Mouse (Mus musculus) neural tube, embryonic 12.5 days (tissue): Measurements from ENCODE around the gene Myl6b. TPM values are rescaled to one million over a fixed set of nuclear protein-coding genes. Genes with fewer than 3 reads are reported as not detected.
"Not testable (repeated sequence)": the region's sequence is repeated elsewhere in the genome, so short reads cannot be mapped to it uniquely, and the experiment has no call there.

Experiments used
- ATAC-seq: fragments of 200-750 bp; cut with Nextera tagmentation; 2 replicates; pipeline ENCODE4 v1.8.0; 2017; ENCODE audit warnings: low read depth, mild to moderate bottlenecking, moderate TSS enrichment, moderate library complexity; ENCODE audit not compliant: low FRiP score
- H3K27ac ChIP-seq: fragments of 300-500 bp; sonication (generic); 2 replicates; pipeline ENCODE4 v1.5.1; 2016
- H3K27me3 ChIP-seq: fragments of 300-500 bp; sonication (generic); replicated peaks from 2 replicates; pipeline ENCODE4 v1.6.1; 2016; ENCODE audit warnings: mild to moderate bottlenecking
- H3K36me3 ChIP-seq: fragments of 300-500 bp; sonication (generic); 2 replicates; pipeline ENCODE4 v1.6.1; 2016; ENCODE audit warnings: mild to moderate bottlenecking
- H3K4me1 ChIP-seq: fragments of 300-500 bp; sonication (generic); 2 replicates; pipeline ENCODE4 v1.6.1; 2016
- H3K4me2 ChIP-seq: fragments of 300-500 bp; sonication (generic); replicated peaks from 2 replicates; pipeline ENCODE4 v1.6.1; 2016; ENCODE audit warnings: mild to moderate bottlenecking
- H3K4me3 ChIP-seq: fragments of 300-500 bp; sonication (generic); 2 replicates; pipeline ENCODE4 v1.5.1; 2016
- H3K9ac ChIP-seq: fragments of 300-500 bp; sonication (generic); 2 replicates; pipeline ENCODE4 v1.6.1; 2016; ENCODE audit warnings: mild to moderate bottlenecking
- H3K9me3 ChIP-seq: fragments of 300-500 bp; sonication (generic); 2 replicates; pipeline ENCODE4 v1.6.1; 2016; ENCODE audit warnings: mild to moderate bottlenecking
- WGBS: fragments of 180-500 bp; shearing (Covaris S2); methylation state at CpG from one replicate; pipeline ENCODE4 v1.1.7; 2016; 5-methylcytosine and 5-hydroxymethylcytosine counted together
- polyA plus RNA-seq: library from polyadenylated mRNA; unstranded; fragments of >200 nt; fragmentation: Nextera tagmentation; extraction: Ambion mirVana; gene quantifications from 2 replicates; pipeline ENCODE4 v1.2.1, GENCODE M21; 2016

The Myl6b gene
- polyA plus RNA-seq, 1 experiment from 2014 or later: 3.1 TPM

- Histone ChIP-seq H3K9ac (no peak overlapping the region), H3K4me3 (no peak overlapping the region), H3K36me3 (peaks cover 53% of the 10 kb centered on the region), H3K27me3 (peaks cover 10% of the 10 kb centered on the region), H3K4me1 (no peaks in the 10 kb centered on the region), H3K27ac (no peak overlapping the region), H3K4me2 (no peak overlapping the region), H3K9me3 (no peaks in the 10 kb centered on the region)
- 87% methylated on average over 12 of the region's 12 CpGs for WGBS
- ATAC-seq: no peak
These were observed 13.3 kb upstream of the Myl6b start for GRCm38 (mm10) chr10:128511761-128512160.

GRCm38 (mm10) chr10:128511189-128511588 lies 12.7 kb upstream of the Myl6b start:
- Histone ChIP-seq H3K9me3 (no peaks in the 10 kb centered on the region), H3K4me2 (no peak overlapping the region), H3K4me1 (no peaks in the 10 kb centered on the region), H3K36me3 (peaks cover 50% of the 10 kb centered on the region), H3K9ac (no peak overlapping the region), H3K27me3 (peaks cover 5% of the 10 kb centered on the region), H3K4me3 (no peak overlapping the region), H3K27ac (no peak overlapping the region)
- no peak for ATAC-seq
- WGBS: 94% methylated on average over 9 of the region's 9 CpGs

- Histone ChIP-seq H3K27me3 (no peaks in the 10 kb centered on the region), H3K36me3 (peaks cover 41% of the 10 kb centered on the region), H3K4me1 (no peaks in the 10 kb centered on the region), H3K4me3 (no peak overlapping the region), H3K4me2 (no peak overlapping the region), H3K9ac (no peak overlapping the region), H3K27ac (no peak overlapping the region), H3K9me3 (no peaks in the 10 kb centered on the region)
- 90% methylated on average over 11 of the region's 11 CpGs for WGBS
- ATAC-seq: no peak
These were observed 11.8 kb upstream of the Myl6b start for GRCm38 (mm10) chr10:128510301-128510700.

- no peak for ATAC-seq
- H3K9me3 ChIP-seq: no peaks in the 10 kb centered on the region
- H3K4me1 ChIP-seq: no peaks in the 10 kb centered on the region
- WGBS: 79% methylated on average over 4 of the region's 4 CpGs
- no peak overlapping the region for H3K27ac ChIP-seq
- no peak overlapping the region for H3K4me2 ChIP-seq
- no peaks in the 10 kb centered on the region for H3K27me3 ChIP-seq
- peaks cover 37% of the 10 kb centered on the region for H3K36me3 ChIP-seq
- H3K9ac ChIP-seq: no peak overlapping the region
- H3K4me3 ChIP-seq: no peak overlapping the region
These were observed 11.3 kb upstream of the Myl6b start for GRCm38 (mm10) chr10:128509831-128510230.

- no peaks in the 10 kb centered on the region for H3K4me1 ChIP-seq
- no peak overlapping the region for H3K4me2 ChIP-seq
- no peaks in the 10 kb centered on the region for H3K27me3 ChIP-seq
- peaks cover 35% of the 10 kb centered on the region for H3K36me3 ChIP-seq
- no peaks in the 10 kb centered on the region for H3K9me3 ChIP-seq
- H3K9ac ChIP-seq: no peak overlapping the region
- H3K4me3 ChIP-seq: no peak overlapping the region
- ATAC-seq: no peak
- H3K27ac ChIP-seq: no peak overlapping the region
- 89% methylated on average over 9 of the region's 9 CpGs for WGBS
These were observed 10.7 kb upstream of the Myl6b start for GRCm38 (mm10) chr10:128509203-128509602.

GRCm38 (mm10) chr10:128508260-128508659 lies 9.8 kb upstream of the Myl6b start:
- Histone ChIP-seq H3K27ac (no peak overlapping the region), H3K4me3 (no peak overlapping the region), H3K4me2 (no peak overlapping the region), H3K27me3 (no peaks in the 10 kb centered on the region), H3K36me3 (peaks cover 33% of the 10 kb centered on the region), H3K9me3 (no peaks in the 10 kb centered on the region), H3K4me1 (no peaks in the 10 kb centered on the region), H3K9ac (no peak overlapping the region)
- WGBS: 80% methylated on average over 9 of the region's 9 CpGs
- no peak for ATAC-seq

- Histone ChIP-seq H3K4me2 (no peak overlapping the region), H3K9me3 (no peaks in the 10 kb centered on the region), H3K27me3 (no peaks in the 10 kb centered on the region), H3K9ac (no peak overlapping the region), H3K27ac (no peak overlapping the region), H3K4me1 (no peaks in the 10 kb centered on the region), H3K4me3 (no peak overlapping the region), H3K36me3 (peaks cover 14% of the 10 kb centered on the region)
- no peak for ATAC-seq
- WGBS: 95% methylated on average over 14 of the region's 14 CpGs
These were observed 7.5 kb upstream of the Myl6b start for GRCm38 (mm10) chr10:128505974-128506373.

- H3K36me3 ChIP-seq, H3K27ac ChIP-seq, H3K4me1 ChIP-seq, H3K9me3 ChIP-seq, ATAC-seq, H3K4me3 ChIP-seq, H3K9ac ChIP-seq, H3K27me3 ChIP-seq, H3K4me2 ChIP-seq: not testable (repeated sequence)
- 90% methylated on average over 5 of the region's 5 CpGs for WGBS
These were observed 6.8 kb upstream of the Myl6b start for GRCm38 (mm10) chr10:128505371-128505667.

- Histone ChIP-seq H3K4me1 (no peaks in the 10 kb centered on the region), H3K9me3 (no peaks in the 10 kb centered on the region), H3K9ac (no peak overlapping the region)
These were observed 6.3 kb upstream of the Myl6b start for GRCm38 (mm10) chr10:128504641-128505370.

GRCm38 (mm10) chr10:128504012-128504411 lies 5.5 kb upstream of the Myl6b start:
- Histone ChIP-seq H3K9me3 (no peaks in the 10 kb centered on the region), H3K4me3 (no peak overlapping the region), H3K9ac (no peak overlapping the region), H3K4me1 (peaks cover 6% of the 10 kb centered on the region), H3K27ac (no peak overlapping the region), H3K27me3 (no peaks in the 10 kb centered on the region), H3K36me3 (no peaks in the 10 kb centered on the region; the same call in 1 of the 2 replicates), H3K4me2 (no peak overlapping the region)
- WGBS: 92% methylated on average over 3 of the region's 3 CpGs
- no peak for ATAC-seq

More at GRCm38 (mm10) chr10:128504641-128505370, 6.3 kb upstream of the Myl6b start:
- H3K36me3 ChIP-seq: peaks cover 4% of the 10 kb centered on the region
- WGBS: 86% methylated on average over 9 of the region's 9 CpGs
- ATAC-seq: no peak
- no peak overlapping the region for H3K4me3 ChIP-seq
- H3K4me2 ChIP-seq: 0 out of 2 replicates have a peak overlapping the region, but pooled peaks have one; percentile 16
- H3K27me3 ChIP-seq: no peaks in the 10 kb centered on the region
- no peak overlapping the region for H3K27ac ChIP-seq

- ATAC-seq: no peak
- WGBS: 75% methylated on average over 8 of the region's 8 CpGs
- no peaks in the 10 kb centered on the region for H3K27me3 ChIP-seq
These were observed 5.0 kb upstream of the Myl6b start for GRCm38 (mm10) chr10:128503532-128503931.

GRCm38 (mm10) chr10:128502341-128502740 lies 3.9 kb upstream of the Myl6b start:
- H3K9me3 ChIP-seq: no peaks in the 10 kb centered on the region
- H3K27me3 ChIP-seq: no peaks in the 10 kb centered on the region
- WGBS: 87% methylated on average over 5 of the region's 5 CpGs
- peaks cover 10% of the 10 kb centered on the region for H3K4me1 ChIP-seq
- H3K4me2 ChIP-seq: no peak overlapping the region
- ATAC-seq: no peak
- H3K36me3 ChIP-seq: no peaks in the 10 kb centered on the region; the same call in 1 of the 2 replicates
- no peak overlapping the region for H3K27ac ChIP-seq
- H3K9ac ChIP-seq: no peak overlapping the region
- H3K4me3 ChIP-seq: no peak overlapping the region

More at GRCm38 (mm10) chr10:128503532-128503931, 5.0 kb upstream of the Myl6b start:
- H3K9me3 ChIP-seq: no peaks in the 10 kb centered on the region
- no peak overlapping the region for H3K9ac ChIP-seq
- no peaks in the 10 kb centered on the region; the same call in 1 of the 2 replicates for H3K36me3 ChIP-seq
- no peak overlapping the region for H3K4me2 ChIP-seq
- H3K4me3 ChIP-seq: no peak overlapping the region
- peaks cover 6% of the 10 kb centered on the region for H3K4me1 ChIP-seq
- no peak overlapping the region for H3K27ac ChIP-seq

- Histone ChIP-seq H3K9ac (peak overlapping the region; percentile 54), H3K9me3 (no peaks in the 10 kb centered on the region), H3K27me3 (no peaks in the 10 kb centered on the region), H3K4me1 (peaks cover 20% of the 10 kb centered on the region), H3K27ac (peak overlapping the region; percentile 22; the same call in 1 of the 2 replicates), H3K4me2 (peak overlapping the region; percentile 79), H3K36me3 (no peaks in the 10 kb centered on the region), H3K4me3 (peak overlapping the region; percentile 57)
- peak; percentile 21; the same call in 1 of the 2 replicates for ATAC-seq
- 2% methylated on average over 21 of the region's 21 CpGs for WGBS
These were observed 709 bp upstream of the Myl6b start for GRCm38 (mm10) chr10:128499116-128499671.
